Mouse (Mus musculus) layer of hippocampus, adult 2 months (tissue): ENCODE results near the gene Rtraf. TPM values are rescaled to one million over a fixed set of nuclear protein-coding genes. Genes with fewer than 3 reads are reported as not detected.

Experiments
- DNase-seq, 2 experiments: peaks; one replicate each; pipeline ENCODE4 v3.0.0; 2022; ENCODE audit warnings: low spot score in 2 of 2
- H3K27ac ChIP-seq: fragments of 200-600 bp; 2 replicates; pipeline ENCODE4 v1.8.1; 2022
- H3K4me3 ChIP-seq: fragments of 200-600 bp; 2 replicates; pipeline ENCODE4 v1.8.1; 2022; ENCODE audit warnings: mild to moderate bottlenecking
- CTCF ChIP-seq: fragments of 200-600 bp; conservative IDR thresholded peaks from 2 replicates; pipeline ENCODE4 v1.8.1; 2022; ENCODE audit warnings: antibody characterized with exemption, mild to moderate bottlenecking, moderate library complexity
- total RNA-seq, 2 experiments: library from RNA; stranded (reverse); gene quantifications; 2 replicates each; pipeline ENCODE4 v1.2.3; 2021

Rtraf gene
- total RNA-seq, 2 experiments from 2014 or later, result 51.5 to 56.4 TPM

DNA sequence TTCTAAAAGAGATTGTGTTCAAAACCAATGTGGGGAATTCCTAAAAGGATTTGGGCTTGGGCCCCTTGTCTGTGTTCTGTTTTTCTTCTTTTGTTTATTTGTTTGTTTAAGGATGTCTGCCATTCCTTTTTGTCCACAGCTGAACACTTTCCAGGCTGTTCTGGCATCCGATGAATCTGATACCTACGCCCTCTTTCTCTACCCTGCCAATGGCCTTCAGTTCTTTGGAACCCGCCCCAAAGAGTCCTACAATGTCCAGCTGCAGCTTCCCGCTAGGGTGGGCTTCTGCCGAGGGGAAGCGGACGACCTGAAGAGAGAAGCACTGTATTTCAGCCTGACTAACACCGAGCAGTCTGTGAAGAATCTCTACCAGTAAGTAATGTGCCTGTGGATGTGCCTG, 60.1 kb downstream of the Rtraf start:
- TF ChIP-seq CTCF, result no peak
- Histone ChIP-seq H3K4me3 (no peak overlapping the region), H3K27ac (no peak overlapping the region)
- DNase-seq, result no peak

DNA sequence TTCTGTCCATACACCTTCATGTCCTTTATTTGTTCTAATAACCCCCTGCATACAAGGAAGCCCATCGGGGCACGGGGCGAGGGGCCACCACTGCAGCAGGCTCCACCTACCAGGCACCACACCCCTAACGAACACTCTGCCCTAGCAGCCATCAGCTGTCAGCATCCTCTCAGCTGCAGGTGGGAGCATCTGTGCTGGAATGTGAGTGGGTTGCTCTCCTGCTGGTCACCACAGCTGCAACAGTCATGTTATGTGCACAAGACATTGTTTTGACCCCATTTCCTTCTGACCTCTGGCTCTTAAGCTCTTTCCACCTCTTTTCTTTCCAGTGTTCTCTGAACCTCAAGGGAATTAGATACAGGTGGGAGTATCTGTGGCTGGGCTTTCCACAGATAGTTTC, 61.6 kb downstream of the Rtraf start:
- Histone ChIP-seq H3K27ac (no peak overlapping the region), H3K4me3 (no peak overlapping the region)
- DNase-seq, result no peak
- no peak for TF ChIP-seq CTCF

Other genes starting within 250 kb of the Rtraf start
- gene Gm2237, start 238.7 kb downstream of the Rtraf start, total RNA-seq, result 1 to 10 TPM; 5.2 to 6.5 TPM
- not detected for gene Gm5458, start 221.2 kb downstream of the Rtraf start, total RNA-seq
- 1 to 10 TPM; 1.4 to 2.3 TPM for gene Nid2, start 72.6 kb downstream of the Rtraf start, total RNA-seq
- 100 to 1,000 TPM; 285 to 305 TPM for gene Gng2, start 153.8 kb upstream of the Rtraf start, total RNA-seq